Mouse (Mus musculus) forebrain, embryonic 14.5 days (tissue): ENCODE measurements around the gene Ap3m1. TPM values are rescaled to one million over a fixed set of nuclear protein-coding genes. Genes with fewer than 3 reads are reported as not detected.

Source experiments
- ATAC-seq: fragments of 200-750 bp; cut with Nextera tagmentation; 2 replicates; pipeline ENCODE4 v1.8.0; 2017; ENCODE audit warnings: mild to moderate bottlenecking, moderate library complexity
- DNase-seq: peaks from one replicate; pipeline ENCODE4 v3.0.0-alpha.2; 2015; ENCODE audit warnings: low spot score
- H3K27ac ChIP-seq: fragments of 300-500 bp; sonication (generic); 2 replicates; pipeline ENCODE4 v1.5.1; 2014; ENCODE audit warnings: low read depth, mild to moderate bottlenecking, control low read depth, low read length, moderate library complexity
- H3K27me3 ChIP-seq: fragments of 300-500 bp; sonication (generic); replicated peaks from 2 replicates; pipeline ENCODE4 v1.6.1; 2014; ENCODE audit warnings: low read length, control low read depth, mixed read lengths; ENCODE audit not compliant: control insufficient read depth, insufficient read depth
- H3K36me3 ChIP-seq: fragments of 300-500 bp; sonication (generic); 2 replicates; pipeline ENCODE4 v1.6.1; 2014; ENCODE audit warnings: low read length, control low read depth; ENCODE audit not compliant: control insufficient read depth, insufficient read depth
- H3K4me1 ChIP-seq: fragments of 300-500 bp; sonication (generic); 2 replicates; pipeline ENCODE4 v1.6.1; 2014; ENCODE audit warnings: antibody characterized with exemption, low read length, control low read depth; ENCODE audit not compliant: control insufficient read depth, insufficient read depth
- H3K4me2 ChIP-seq: fragments of 300-500 bp; sonication (generic); 2 replicates; pipeline ENCODE4 v1.6.1; 2014; ENCODE audit warnings: mild to moderate bottlenecking, control low read depth, low read length
- H3K4me3 ChIP-seq: fragments of 300-500 bp; sonication (generic); 2 replicates; pipeline ENCODE4 v1.5.1; 2014; ENCODE audit warnings: low read depth, low read length, control low read depth
- H3K9ac ChIP-seq: fragments of 300-500 bp; sonication (generic); 2 replicates; pipeline ENCODE4 v1.6.1; 2014; ENCODE audit warnings: mild to moderate bottlenecking, low read length, control low read depth, moderate library complexity
- H3K9me3 ChIP-seq: fragments of 300-500 bp; sonication (generic); replicated peaks from 2 replicates; pipeline ENCODE4 v1.6.1; 2016; ENCODE audit warnings: low read length, control low read depth, mixed read lengths; ENCODE audit not compliant: control insufficient read depth
- WGBS: fragments of 180-500 bp; shearing (Covaris S2); extraction: QIAGEN DNeasy Blood & Tissue Kit; methylation state at CpG from one replicate; pipeline ENCODE4 v1.1.7; 2014; 5-methylcytosine and 5-hydroxymethylcytosine counted together
- polyA plus RNA-seq: library from polyadenylated mRNA; unstranded; fragments of >200 nt; fragmentation: Nextera tagmentation; extraction: Ambion mirVana; gene quantifications from 2 replicates; pipeline ENCODE4 v1.2.1, GENCODE M21; 2014

The Ap3m1 gene
- polyA plus RNA-seq, 1 experiment from 2014 or later = 139 TPM

GRCm38 (mm10) chr14:21053586-21053985 lies 1.3 kb upstream of the Ap3m1 start:
- Histone ChIP-seq H3K4me3 (no peak overlapping the region), H3K27me3 (no peaks in the 10 kb centered on the region), H3K9ac (no peak overlapping the region), H3K36me3 (no peaks in the 10 kb centered on the region), H3K27ac (no peak overlapping the region), H3K9me3 (no peaks in the 10 kb centered on the region), H3K4me1 (peaks cover 9% of the 10 kb centered on the region), H3K4me2 (peak overlapping the region; percentile 60)
- DNase-seq (no peak), ATAC-seq (no peak)
- WGBS = 48% methylated on average over 7 of the region's 7 CpGs

GRCm38 (mm10) chr14:21053151-21053550 lies 843 bp upstream of the Ap3m1 start:
- no peak for ATAC-seq
- Histone ChIP-seq H3K36me3 (no peaks in the 10 kb centered on the region), H3K4me3 (peak overlapping the region; percentile 92), H3K9ac (peak overlapping the region; percentile 87), H3K9me3 (no peaks in the 10 kb centered on the region), H3K27ac (no peak overlapping the region), H3K4me2 (peak overlapping the region; percentile 60), H3K27me3 (no peaks in the 10 kb centered on the region), H3K4me1 (peaks cover 9% of the 10 kb centered on the region)
- DNase-seq = peak; percentile 16
- WGBS = 11% methylated on average over 8 of the region's 8 CpGs

GRCm38 (mm10) chr14:21052781-21053130 lies 448 bp upstream of the Ap3m1 start:
- 0 out of 2 replicates have a peak overlapping the region, but pooled peaks have one; percentile 40 for H3K27ac ChIP-seq
- no peaks in the 10 kb centered on the region for H3K27me3 ChIP-seq
- H3K4me1 ChIP-seq = peaks cover 9% of the 10 kb centered on the region
- 0% methylated on average over 25 of the region's 25 CpGs for WGBS
- peak; percentile 78 for DNase-seq
- H3K4me3 ChIP-seq = peak overlapping the region; percentile 92
- no peaks in the 10 kb centered on the region for H3K9me3 ChIP-seq
- no peaks in the 10 kb centered on the region for H3K36me3 ChIP-seq
- H3K4me2 ChIP-seq = peak overlapping the region; percentile 60
- peak overlapping the region; percentile 87 for H3K9ac ChIP-seq
- peak; percentile 74 for ATAC-seq

- Histone ChIP-seq H3K4me3 (peak overlapping the region; percentile 92), H3K27ac (peak overlapping the region; percentile 68), H3K9me3 (no peaks in the 10 kb centered on the region), H3K4me1 (peaks cover 9% of the 10 kb centered on the region), H3K36me3 (no peaks in the 10 kb centered on the region), H3K4me2 (peak overlapping the region; percentile 60), H3K9ac (peak overlapping the region; percentile 87), H3K27me3 (no peaks in the 10 kb centered on the region)
- DNase-seq = no peak
- WGBS = 10% methylated on average over 28 of the region's 28 CpGs
- ATAC-seq = peak; percentile 2; the same call in 1 of the 2 replicates
Measured at GRCm38 (mm10) chr14:21051380-21052111, 762 bp downstream of the Ap3m1 start.

- H3K36me3 ChIP-seq = no peaks in the 10 kb centered on the region
- no peak overlapping the region for H3K9ac ChIP-seq
- no peaks in the 10 kb centered on the region for H3K9me3 ChIP-seq
- no peak for ATAC-seq
- no peaks in the 10 kb centered on the region for H3K27me3 ChIP-seq
- peak; percentile 23 for DNase-seq
- no peak overlapping the region for H3K4me3 ChIP-seq
- H3K4me2 ChIP-seq = no peak overlapping the region; the same call in 1 of the 2 replicates
- H3K4me1 ChIP-seq = peaks cover 9% of the 10 kb centered on the region
- H3K27ac ChIP-seq = no peak overlapping the region
- WGBS = 79% methylated on average over 3 of the region's 3 CpGs
Measured at GRCm38 (mm10) chr14:21050734-21051133, 1.6 kb downstream of the Ap3m1 start.

- Histone ChIP-seq H3K27me3 (no peaks in the 10 kb centered on the region), H3K4me2 (no peak overlapping the region), H3K4me3 (no peak overlapping the region), H3K9ac (no peak overlapping the region), H3K27ac (no peak overlapping the region), H3K36me3 (peaks cover 8% of the 10 kb centered on the region; the same call in 1 of the 2 replicates), H3K9me3 (no peaks in the 10 kb centered on the region), H3K4me1 (peaks cover 9% of the 10 kb centered on the region)
- no peak for ATAC-seq
- no peak for DNase-seq
Measured at GRCm38 (mm10) chr14:21048879-21049278, 3.4 kb downstream of the Ap3m1 start.

GRCm38 (mm10) chr14:21047840-21048239 lies 4.5 kb downstream of the Ap3m1 start:
- H3K27me3 ChIP-seq = no peaks in the 10 kb centered on the region
- DNase-seq = no peak
- WGBS = 90% methylated on average over 2 of the region's 2 CpGs
- H3K4me2 ChIP-seq = no peak overlapping the region
- H3K9ac ChIP-seq = no peak overlapping the region
- no peaks in the 10 kb centered on the region for H3K9me3 ChIP-seq
- H3K36me3 ChIP-seq = peaks cover 10% of the 10 kb centered on the region; the same call in 1 of the 2 replicates
- no peak for ATAC-seq
- no peak overlapping the region for H3K27ac ChIP-seq
- H3K4me3 ChIP-seq = no peak overlapping the region
- peaks cover 5% of the 10 kb centered on the region for H3K4me1 ChIP-seq

GRCm38 (mm10) chr14:21039623-21040022 lies 12.7 kb downstream of the Ap3m1 start:
- Histone ChIP-seq H3K27ac (no peak overlapping the region), H3K4me1 (no peaks in the 10 kb centered on the region), H3K27me3 (no peaks in the 10 kb centered on the region), H3K9me3 (no peaks in the 10 kb centered on the region), H3K36me3 (peaks cover 66% of the 10 kb centered on the region), H3K9ac (no peak overlapping the region), H3K4me2 (no peak overlapping the region), H3K4me3 (no peak overlapping the region)
- DNase-seq = no peak
- ATAC-seq = no peak
- WGBS = 87% methylated on average over 4 of the region's 4 CpGs

- H3K27ac ChIP-seq = no peak overlapping the region
- no peaks in the 10 kb centered on the region for H3K27me3 ChIP-seq
- H3K4me2 ChIP-seq = no peak overlapping the region
- 96% methylated on average over 12 of the region's 12 CpGs for WGBS
- no peak overlapping the region for H3K9ac ChIP-seq
- H3K4me1 ChIP-seq = no peaks in the 10 kb centered on the region
- H3K4me3 ChIP-seq = no peak overlapping the region
- no peak for DNase-seq
- peaks cover 65% of the 10 kb centered on the region for H3K36me3 ChIP-seq
- no peaks in the 10 kb centered on the region for H3K9me3 ChIP-seq
- no peak for ATAC-seq
Measured at GRCm38 (mm10) chr14:21039077-21039476, 13.2 kb downstream of the Ap3m1 start.
